Mouse (Mus musculus): ENCODE measurements around the gene Slc43a3. TPM values are rescaled to one million over a fixed set of nuclear protein-coding genes. Genes with fewer than 3 reads are reported as not detected.
A peak's percentile ranks its signal among the peaks of the same experiment; 100 is the strongest.

Gene Slc43a3
- 107 and 111 TPM in 2 replicates for polyA plus RNA-seq (2014; fragmentation: Nextera tagmentation; extraction: Ambion mirVana)

DNA sequence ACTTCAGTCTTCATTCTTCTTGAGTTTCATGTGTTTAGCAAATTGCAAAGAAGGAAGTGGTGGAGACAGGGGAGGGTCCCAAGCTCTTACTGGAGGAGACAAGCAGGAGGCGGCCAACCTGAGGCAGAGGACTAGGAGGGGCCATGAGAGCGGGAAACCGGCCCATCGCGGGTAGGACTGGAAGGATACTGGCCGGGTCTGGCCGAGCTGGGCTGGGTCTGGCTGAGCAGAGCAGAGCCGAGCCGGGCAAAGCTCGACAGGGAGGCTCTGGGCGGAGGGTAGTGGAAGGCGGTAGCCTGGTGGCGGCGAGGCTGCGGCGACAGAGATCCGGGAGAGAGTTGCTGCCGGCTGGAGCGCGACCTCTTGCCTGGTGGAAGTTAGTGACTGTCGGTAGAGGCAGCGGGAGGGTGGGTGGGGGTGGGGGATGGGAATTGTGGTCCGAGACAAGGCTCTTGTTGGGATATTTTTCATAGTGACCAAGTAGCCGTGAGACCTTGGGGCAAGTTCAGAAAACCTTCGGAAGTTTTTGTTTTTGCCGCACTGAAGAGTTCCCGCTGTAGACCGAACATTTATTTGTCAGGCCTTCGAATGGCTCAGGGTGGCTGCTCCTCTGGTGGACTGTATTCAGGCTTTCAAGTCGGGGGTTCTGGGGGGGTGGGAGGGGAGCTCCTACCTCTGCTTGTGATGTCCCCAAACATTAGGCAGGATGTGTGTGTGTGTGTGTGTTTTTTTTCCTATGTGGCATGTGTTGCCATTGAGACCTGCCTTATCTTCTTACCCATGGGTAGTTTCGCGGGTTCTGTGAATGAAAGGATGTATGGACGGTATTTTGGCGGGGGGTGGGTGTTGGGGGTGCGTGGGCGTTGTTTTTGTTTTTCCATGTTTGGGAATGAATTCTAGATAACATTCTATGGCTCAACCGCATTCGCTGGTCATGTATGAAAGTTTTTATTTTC is at the start of gene Slc43a3:
Slc43a3 (plus strand) TSS at position 106 of the 956 bp plus-strand sequence.
- H3K4me2 ChIP-seq: peak within 1 kb of the TSS; percentile 84
- H3K27ac ChIP-seq (ENCODE audit: low read depth, low read length): peak within 1 kb of the TSS; percentile 100
- H3K4me1 ChIP-seq (replicated peaks; ENCODE audit: control insufficient read depth, insufficient read depth, low read length): peaks cover 9% of the 10 kb centered on the region
- no peaks in the 10 kb centered on the region for H3K27me3 ChIP-seq (replicated peaks; ENCODE audit: control insufficient read depth, insufficient read depth, low read length)
- peak within 1 kb of the TSS; percentile 77 for H3K9ac ChIP-seq (ENCODE audit: low read depth, low read length)
- ATAC-seq (replicated peaks; ENCODE audit: low FRiP score) (peak; percentile 81), DNase-seq (ENCODE audit: low spot score) (peak; percentile 87)
- WGBS: 7% methylated on average over 38 of the region's 38 CpGs
- peak within 1 kb of the TSS; percentile 59 for H3K4me3 ChIP-seq (ENCODE audit: low read depth, low read length)
- H3K9me3 ChIP-seq (ENCODE audit: control insufficient read depth, low read length): no peaks in the 10 kb centered on the region
- H3K36me3 ChIP-seq (ENCODE audit: control insufficient read depth, insufficient read depth, low read length): peaks cover 7% of the 10 kb centered on the region

DNA sequence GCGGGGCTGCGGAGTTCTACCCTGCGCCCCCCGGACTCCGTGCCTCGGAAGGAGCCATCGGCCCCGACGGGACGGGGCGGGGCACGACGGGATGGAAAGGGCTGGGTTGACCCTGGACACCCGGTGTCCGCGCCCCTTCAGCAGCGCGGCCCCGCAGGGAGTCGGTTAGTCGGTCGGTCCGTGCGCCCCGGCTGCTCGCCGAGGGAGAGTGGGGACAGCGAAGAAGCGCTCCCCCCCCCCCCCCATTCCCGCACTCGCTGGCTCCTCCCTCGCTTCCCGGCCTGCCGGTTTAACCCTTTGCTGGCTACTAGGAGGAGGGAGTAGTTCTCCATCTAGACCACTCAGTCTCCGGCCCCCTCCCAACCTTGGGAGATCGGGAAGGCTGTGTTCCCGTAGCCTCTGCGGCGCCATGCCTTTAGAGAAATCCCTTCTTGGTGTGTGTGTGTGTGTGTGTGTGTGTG is 49.5 kb upstream of the Slc43a3 start:
- no peak for DNase-seq (ENCODE audit: low spot score)
- Histone ChIP-seq H3K36me3 (ENCODE audit: control insufficient read depth, insufficient read depth, low read length) (no peaks in the 10 kb centered on the region), H3K27ac (ENCODE audit: low read depth, low read length) (no peak overlapping the region), H3K4me2 (peak overlapping the region; percentile 83), H3K4me1 (replicated peaks; ENCODE audit: control insufficient read depth, insufficient read depth, low read length) (peaks cover 13% of the 10 kb centered on the region), H3K9me3 (ENCODE audit: control insufficient read depth, low read length) (no peaks in the 10 kb centered on the region), H3K4me3 (ENCODE audit: low read depth, low read length) (peak overlapping the region; percentile 58), H3K27me3 (replicated peaks; ENCODE audit: control insufficient read depth, insufficient read depth, low read length) (peaks cover 92% of the 10 kb centered on the region), H3K9ac (ENCODE audit: low read depth, low read length) (no peak overlapping the region)
- peak; percentile 7; the same call in 1 of the 2 replicates for ATAC-seq (replicated peaks; ENCODE audit: low FRiP score)
- WGBS: under 1% methylated on average over 30 of the region's 39 CpGs

DNA sequence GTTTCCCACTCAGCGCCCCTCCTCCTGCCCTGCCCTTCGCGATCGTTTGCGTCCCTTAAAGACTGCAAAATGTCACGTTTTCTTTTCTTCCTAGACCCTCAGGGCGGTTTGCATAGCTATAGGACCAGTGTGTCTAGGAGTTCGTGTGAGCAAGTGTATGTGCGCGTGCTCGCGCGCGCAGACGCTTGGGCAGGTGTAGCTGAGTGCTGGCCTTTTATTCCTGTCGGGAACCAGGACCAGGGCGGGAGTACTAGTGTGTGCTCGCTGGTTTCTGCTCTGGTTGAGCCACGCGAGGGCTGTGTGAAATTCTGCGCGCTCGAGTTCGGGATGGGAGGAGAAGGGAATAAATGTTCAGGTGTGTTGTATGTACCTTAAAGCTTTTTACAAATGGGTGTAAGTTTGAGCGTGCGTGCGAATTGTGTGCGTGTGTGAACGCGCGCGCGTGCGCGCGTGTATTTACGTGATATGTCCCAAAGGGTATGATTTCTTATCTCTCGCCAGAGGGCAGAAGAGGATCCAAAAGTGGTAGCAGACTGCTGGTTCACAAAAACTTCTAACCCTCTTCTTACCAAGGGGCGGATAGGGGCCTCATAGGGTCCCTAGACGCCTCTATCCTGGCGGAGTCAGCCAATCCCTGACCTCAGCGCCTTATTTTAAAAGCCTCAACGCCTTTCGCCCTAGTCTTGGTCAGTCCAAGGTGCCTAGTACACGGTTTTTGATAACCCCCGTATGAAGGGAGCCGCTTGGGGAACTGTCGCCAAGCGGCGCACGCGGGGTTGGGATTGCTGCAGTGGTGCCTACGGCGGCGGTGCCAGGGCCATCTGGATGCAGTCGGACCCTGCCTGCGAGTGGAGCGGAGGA is 48.7 kb upstream of the Slc43a3 start:
- Histone ChIP-seq H3K4me1 (replicated peaks; ENCODE audit: control insufficient read depth, insufficient read depth, low read length) (peaks cover 13% of the 10 kb centered on the region), H3K9me3 (ENCODE audit: control insufficient read depth, low read length) (no peaks in the 10 kb centered on the region), H3K36me3 (ENCODE audit: control insufficient read depth, insufficient read depth, low read length) (no peaks in the 10 kb centered on the region), H3K4me2 (peak overlapping the region; percentile 83), H3K27me3 (replicated peaks; ENCODE audit: control insufficient read depth, insufficient read depth, low read length) (peaks cover 89% of the 10 kb centered on the region), H3K27ac (ENCODE audit: low read depth, low read length) (no peak overlapping the region), H3K9ac (ENCODE audit: low read depth, low read length) (no peak overlapping the region), H3K4me3 (ENCODE audit: low read depth, low read length) (peak overlapping the region; percentile 58)
- ATAC-seq (replicated peaks; ENCODE audit: low FRiP score) (no peak; the same call in 1 of the 2 replicates), DNase-seq (ENCODE audit: low spot score) (no peak)
- WGBS: under 1% methylated on average over 58 of the region's 58 CpGs

DNA sequence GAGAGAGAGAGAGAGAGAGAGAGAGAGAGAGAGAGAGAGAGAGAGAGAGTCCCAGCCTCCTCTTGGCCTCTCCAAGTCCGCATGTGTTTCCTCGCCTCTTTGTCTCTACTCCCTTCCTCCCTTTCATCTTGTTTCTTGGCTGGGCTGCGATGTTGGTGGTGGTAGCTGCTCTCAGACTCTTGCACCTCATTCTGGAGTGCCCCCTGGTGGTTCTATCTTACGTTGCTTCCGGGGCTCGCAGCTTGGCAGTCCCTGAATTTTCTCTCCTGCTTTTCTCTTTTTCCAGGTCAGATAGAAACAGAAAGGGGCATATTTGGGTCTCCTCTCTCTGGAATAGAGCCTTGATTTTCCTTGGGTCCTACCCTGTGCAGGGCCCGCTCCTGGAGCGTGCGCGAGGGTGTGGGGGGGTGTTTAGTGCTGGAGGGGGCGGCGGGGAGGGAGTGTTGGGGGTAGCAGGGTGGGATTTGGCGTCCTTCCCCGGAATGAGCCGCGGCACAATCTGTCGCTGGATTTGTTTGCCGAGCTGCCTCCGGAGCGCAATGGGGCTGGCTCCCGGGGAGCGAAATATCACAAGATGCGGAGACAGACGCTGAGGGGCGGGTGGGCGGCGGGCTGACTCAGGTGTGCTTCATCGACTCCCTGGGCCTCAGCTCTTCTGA is 47.6 kb upstream of the Slc43a3 start:
- H3K9me3 ChIP-seq (ENCODE audit: control insufficient read depth, low read length): no peaks in the 10 kb centered on the region
- DNase-seq (ENCODE audit: low spot score): no peak
- peaks cover 11% of the 10 kb centered on the region for H3K4me1 ChIP-seq (replicated peaks; ENCODE audit: control insufficient read depth, insufficient read depth, low read length)
- no peak for ATAC-seq (replicated peaks; ENCODE audit: low FRiP score)
- 5% methylated on average over 28 of the region's 28 CpGs for WGBS
- peak overlapping the region; percentile 56 for H3K4me2 ChIP-seq
- H3K36me3 ChIP-seq (ENCODE audit: control insufficient read depth, insufficient read depth, low read length): no peaks in the 10 kb centered on the region
- peak overlapping the region; percentile 5 for H3K4me3 ChIP-seq (ENCODE audit: low read depth, low read length)
- no peak overlapping the region for H3K9ac ChIP-seq (ENCODE audit: low read depth, low read length)
- H3K27ac ChIP-seq (ENCODE audit: low read depth, low read length): no peak overlapping the region
- H3K27me3 ChIP-seq (replicated peaks; ENCODE audit: control insufficient read depth, insufficient read depth, low read length): peaks cover 84% of the 10 kb centered on the region

DNA sequence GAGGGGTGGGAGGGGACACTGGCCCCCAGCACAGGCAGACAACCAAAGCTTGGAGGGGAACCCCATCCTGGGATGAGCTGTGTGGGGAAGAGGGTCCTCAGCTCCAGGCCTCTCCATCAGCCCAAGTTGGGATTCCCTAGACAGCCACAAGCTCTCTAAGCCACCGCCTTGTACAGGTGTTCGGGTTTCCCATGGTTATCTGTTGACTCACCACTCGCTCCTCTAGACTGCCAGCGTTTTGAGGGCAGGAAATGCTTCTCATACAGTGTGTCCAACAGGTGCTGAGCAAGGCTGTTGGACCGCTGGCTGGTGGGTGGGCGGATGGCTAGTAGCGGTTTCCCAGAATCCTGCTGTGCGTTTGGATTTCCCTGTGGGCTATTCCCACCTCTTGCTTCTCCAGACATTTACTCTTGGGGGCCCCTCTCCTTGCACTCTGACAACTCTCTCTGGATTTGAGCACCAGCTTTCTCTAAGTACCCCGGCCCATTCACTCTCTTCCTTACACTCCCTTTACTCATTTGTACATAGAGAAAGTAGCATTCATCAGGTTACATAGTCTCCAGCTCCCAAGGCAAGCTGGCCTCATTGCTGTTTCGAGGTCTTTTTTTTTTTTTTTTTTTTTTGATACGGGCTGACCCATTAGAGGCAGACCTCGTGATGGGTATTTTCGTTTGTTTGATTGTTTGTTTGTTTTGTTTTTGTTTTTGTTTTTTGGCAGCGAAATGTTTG is 46.9 kb upstream of the Slc43a3 start:
- no peak for ATAC-seq (replicated peaks; ENCODE audit: low FRiP score)
- peaks cover 11% of the 10 kb centered on the region for H3K4me1 ChIP-seq (replicated peaks; ENCODE audit: control insufficient read depth, insufficient read depth, low read length)
- no peak for DNase-seq (ENCODE audit: low spot score)
- H3K36me3 ChIP-seq (ENCODE audit: control insufficient read depth, insufficient read depth, low read length): no peaks in the 10 kb centered on the region
- peak overlapping the region; percentile 5; the same call in 1 of the 2 replicates for H3K4me3 ChIP-seq (ENCODE audit: low read depth, low read length)
- no peak overlapping the region for H3K27ac ChIP-seq (ENCODE audit: low read depth, low read length)
- H3K9ac ChIP-seq (ENCODE audit: low read depth, low read length): no peak overlapping the region
- peaks cover 78% of the 10 kb centered on the region for H3K27me3 ChIP-seq (replicated peaks; ENCODE audit: control insufficient read depth, insufficient read depth, low read length)
- H3K9me3 ChIP-seq (ENCODE audit: control insufficient read depth, low read length): no peaks in the 10 kb centered on the region
- WGBS: 17% methylated on average over 14 of the region's 14 CpGs
- H3K4me2 ChIP-seq: peak overlapping the region; percentile 56

DNA sequence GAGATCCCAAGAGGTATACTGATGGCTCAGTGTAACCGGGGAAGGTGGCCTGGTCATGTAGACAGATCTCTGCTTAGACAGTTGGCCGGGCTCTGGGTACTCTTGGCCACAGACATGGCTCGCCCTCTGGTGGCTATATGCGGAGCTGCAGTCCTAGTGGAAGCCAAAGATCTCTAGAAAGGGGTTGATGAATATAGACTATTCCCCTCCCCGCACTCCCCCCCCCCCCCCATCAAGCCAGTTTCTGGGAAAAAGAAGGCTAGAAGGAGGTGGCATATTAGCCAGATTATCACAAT is 46.4 kb upstream of the Slc43a3 start:
- peaks cover 11% of the 10 kb centered on the region for H3K4me1 ChIP-seq (replicated peaks; ENCODE audit: control insufficient read depth, insufficient read depth, low read length)
- DNase-seq (ENCODE audit: low spot score): no peak
- H3K4me2 ChIP-seq: no peak overlapping the region
- ATAC-seq (replicated peaks; ENCODE audit: low FRiP score): peak; percentile 63
- H3K4me3 ChIP-seq (ENCODE audit: low read depth, low read length): no peak overlapping the region
- H3K27ac ChIP-seq (ENCODE audit: low read depth, low read length): no peak overlapping the region
- H3K36me3 ChIP-seq (ENCODE audit: control insufficient read depth, insufficient read depth, low read length): no peaks in the 10 kb centered on the region
- H3K9me3 ChIP-seq (ENCODE audit: control insufficient read depth, low read length): no peaks in the 10 kb centered on the region
- no peak overlapping the region for H3K9ac ChIP-seq (ENCODE audit: low read depth, low read length)
- peaks cover 75% of the 10 kb centered on the region for H3K27me3 ChIP-seq (replicated peaks; ENCODE audit: control insufficient read depth, insufficient read depth, low read length)
- WGBS: 3% methylated on average over 5 of the region's 5 CpGs

DNA sequence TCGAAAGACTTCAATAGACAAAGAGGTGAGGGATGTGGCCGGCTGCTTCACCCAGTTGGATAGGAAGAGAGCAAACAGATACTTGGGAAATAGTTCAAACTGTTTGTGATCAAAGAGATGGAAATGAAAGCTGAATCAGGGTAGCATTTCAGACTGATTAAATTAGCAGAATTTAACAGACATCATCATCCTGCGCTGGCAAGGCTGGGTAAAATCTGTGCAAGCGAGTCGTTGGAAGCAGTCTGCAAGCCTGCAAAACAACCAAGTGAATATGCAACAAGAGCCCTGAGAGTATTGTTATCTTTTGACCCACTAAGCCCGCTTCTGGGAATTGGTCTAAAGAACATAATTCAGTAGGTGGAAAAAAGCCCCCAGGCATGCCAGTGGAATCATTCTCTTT is 43.0 kb upstream of the Slc43a3 start:
- no peaks in the 10 kb centered on the region for H3K36me3 ChIP-seq (ENCODE audit: control insufficient read depth, insufficient read depth, low read length)
- H3K9ac ChIP-seq (ENCODE audit: low read depth, low read length): no peak overlapping the region
- H3K27me3 ChIP-seq (replicated peaks; ENCODE audit: control insufficient read depth, insufficient read depth, low read length): peaks cover 41% of the 10 kb centered on the region
- 50% methylated on average over 6 of the region's 6 CpGs for WGBS
- H3K4me1 ChIP-seq (replicated peaks; ENCODE audit: control insufficient read depth, insufficient read depth, low read length): no peaks in the 10 kb centered on the region
- no peaks in the 10 kb centered on the region for H3K9me3 ChIP-seq (ENCODE audit: control insufficient read depth, low read length)
- no peak for DNase-seq (ENCODE audit: low spot score)
- H3K27ac ChIP-seq (ENCODE audit: low read depth, low read length): no peak overlapping the region
- H3K4me3 ChIP-seq (ENCODE audit: low read depth, low read length): no peak overlapping the region
- no peak for ATAC-seq (replicated peaks; ENCODE audit: low FRiP score)
- H3K4me2 ChIP-seq: no peak overlapping the region
